Mouse (Mus musculus): ENCODE measurements around the gene Dyrk3.

DNA sequence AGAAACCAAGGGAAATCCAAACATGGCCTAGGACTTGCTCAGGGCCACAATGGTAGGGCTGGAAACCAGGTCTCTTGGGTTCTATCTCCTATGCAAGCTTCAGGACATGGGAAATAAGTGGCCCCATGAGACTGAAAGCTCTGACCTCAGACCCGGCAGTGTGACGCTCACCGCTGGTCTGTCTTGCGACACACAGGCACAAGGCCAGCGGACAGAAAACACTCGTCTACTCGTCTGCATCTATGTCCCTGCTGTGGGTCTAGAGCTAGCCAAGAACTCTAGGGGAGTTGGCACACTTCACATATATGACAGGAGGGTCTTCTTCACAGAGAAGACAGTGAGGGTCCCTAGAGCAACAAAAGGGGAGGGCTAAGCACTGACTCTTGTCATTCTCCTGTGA is 51.2 kb downstream of the Dyrk3 start:
- TF ChIP-seq ZNF384 (IDR thresholded peaks at IDR 0.05; ENCODE audit: low read depth, low read length) (no peak), CHD2 (IDR thresholded peaks at IDR 0.05; ENCODE audit: low read depth, low read length) (no peak)

Data from ES-E14 (cell line).